Mouse (Mus musculus) spleen, adult 2 months (tissue): ENCODE measurements around the gene Tm4sf5.

Experiments used
- CTCF ChIP-seq: fragments of 200-500 bp; IDR thresholded peaks from 2 replicates; pipeline ENCODE4 v1.5.1; 2011; ENCODE audit warnings: mild to moderate bottlenecking, inconsistent platforms; ENCODE audit not compliant: insufficient read depth, insufficient read length, insufficient replicate concordance; ENCODE audit errors: extremely low read depth
- POLR2A ChIP-seq: fragments of 200-500 bp; IDR thresholded peaks from 2 replicates; pipeline ENCODE4 v1.6.1; 2011; ENCODE audit warnings: low read depth, low read length, inconsistent platforms

DNA sequence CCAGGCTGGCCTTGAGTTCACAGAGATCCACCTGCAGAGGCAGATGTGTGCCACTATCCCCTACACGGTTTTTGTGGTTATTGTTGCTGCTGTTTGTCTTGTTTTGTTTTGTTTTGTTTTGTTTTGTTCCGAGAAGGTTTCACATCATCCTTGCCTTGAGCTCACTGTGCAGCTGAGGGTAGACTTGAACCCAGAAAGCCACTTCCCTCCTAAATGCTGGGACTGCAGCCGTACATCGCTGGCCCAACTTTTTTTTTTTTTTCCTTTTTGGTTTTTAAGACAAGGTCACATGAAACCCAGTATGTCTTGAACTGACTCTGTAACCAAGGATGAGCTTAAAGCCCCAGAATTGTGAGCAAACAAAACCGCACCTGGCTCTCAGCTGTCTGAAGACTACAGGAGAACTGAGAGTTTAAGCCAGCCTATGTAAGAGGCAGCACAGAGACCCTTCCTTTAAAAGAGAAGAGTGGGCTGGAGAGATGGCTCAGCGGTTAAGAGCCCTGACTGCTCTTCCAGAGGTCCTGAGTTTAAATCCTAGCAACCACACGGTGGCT lies 2.0 kb downstream of the Tm4sf5 start:
- TF ChIP-seq CTCF (no peak), POLR2A (no peak)
